Mouse (Mus musculus): Measurements from ENCODE around the gene Mrrf. TPM values are rescaled to one million over a fixed set of nuclear protein-coding genes. Genes with fewer than 3 reads are reported as not detected.
"Not testable (repeated sequence)": the region's sequence is repeated elsewhere in the genome, so short reads cannot be mapped to it uniquely, and the experiment has no call there.

Gene Mrrf
- total RNA-seq, 2 experiments from 2014 or later = 15.8 to 16.7 TPM

GRCm38 (mm10) chr2:36103069-36103554 lies 33.1 kb upstream of the Mrrf start:
- H3K4me3 ChIP-seq = peak overlapping the region; percentile 78
- H3K27ac ChIP-seq = peak overlapping the region; percentile 48
- intact Hi-C loops (cut with DNase I) = no loop called here
- DNase-seq = no peak
- no peak for TF ChIP-seq CTCF (IDR thresholded peaks at IDR 0.05)

- Histone ChIP-seq H3K4me3 (peak overlapping the region; percentile 78), H3K27ac (peak overlapping the region; percentile 48)
- no peak for DNase-seq
- TF ChIP-seq CTCF (IDR thresholded peaks at IDR 0.05) = no peak
- intact Hi-C loops (cut with DNase I) = no loop called here
These were observed 32.4 kb upstream of the Mrrf start for GRCm38 (mm10) chr2:36103555-36104367.

GRCm38 (mm10) chr2:36104436-36104955 lies 31.7 kb upstream of the Mrrf start:
- H3K27ac ChIP-seq = peak overlapping the region; percentile 75
- DNase-seq = peak; percentile 24
- no peak for TF ChIP-seq CTCF (IDR thresholded peaks at IDR 0.05)
- H3K4me3 ChIP-seq = peak overlapping the region; percentile 78
- intact Hi-C loops (cut with DNase I) = no loop called here

- intact Hi-C loops (cut with DNase I) = no loop called here
- DNase-seq = peak; percentile 34
- peak within 1 kb of the TSS; percentile 78 for H3K4me3 ChIP-seq
- no peak for TF ChIP-seq CTCF (IDR thresholded peaks at IDR 0.05)
- H3K27ac ChIP-seq = peak within 1 kb of the TSS; percentile 75
These were observed 31.0 kb upstream of the Mrrf start, which contains the start of gene Lhx6 for GRCm38 (mm10) chr2:36104956-36105741. Gene Lhx6 (minus strand): TSS chr2:36105408.

- no peak for DNase-seq
- no peak for TF ChIP-seq CTCF (IDR thresholded peaks at IDR 0.05)
- intact Hi-C loops (cut with DNase I) = no loop called here
These were observed 27.6 kb upstream of the Mrrf start for GRCm38 (mm10) chr2:36108615-36109014.

GRCm38 (mm10) chr2:36112632-36113031 lies 23.6 kb upstream of the Mrrf start:
- DNase-seq = no peak
- Histone ChIP-seq H3K27ac (no peak overlapping the region), H3K4me3 (no peak overlapping the region)
- 0 out of 2 replicates have a peak, but pooled peaks have one; percentile 4 for TF ChIP-seq CTCF (IDR thresholded peaks at IDR 0.05)
- intact Hi-C loops (cut with DNase I) = no loop called here

More at GRCm38 (mm10) chr2:36108615-36109014, 27.6 kb upstream of the Mrrf start:
- no peak overlapping the region for H3K27ac ChIP-seq
- H3K4me3 ChIP-seq = no peak overlapping the region

- no peak for TF ChIP-seq CTCF (IDR thresholded peaks at IDR 0.05)
- intact Hi-C loops (cut with DNase I) = no loop called here
- Histone ChIP-seq H3K4me3 (no peak overlapping the region), H3K27ac (no peak overlapping the region; the same call in 1 of the 2 replicates)
- DNase-seq = no peak
These were observed 9.3 kb upstream of the Mrrf start for GRCm38 (mm10) chr2:36126795-36127429.

- DNase-seq = no peak
- Histone ChIP-seq H3K27ac (peak overlapping the region; percentile 63), H3K4me3 (no peak overlapping the region)
- intact Hi-C loops (cut with DNase I) = no loop called here
- no peak for TF ChIP-seq CTCF (IDR thresholded peaks at IDR 0.05)
These were observed 8.2 kb upstream of the Mrrf start for GRCm38 (mm10) chr2:36127973-36128372.

GRCm38 (mm10) chr2:36129051-36129450 lies 7.1 kb upstream of the Mrrf start:
- TF ChIP-seq CTCF (IDR thresholded peaks at IDR 0.05) = no peak
- no peak for DNase-seq
- intact Hi-C loops (cut with DNase I) = no loop called here
- Histone ChIP-seq H3K4me3 (no peak overlapping the region), H3K27ac (peak overlapping the region; percentile 60)

- H3K27ac ChIP-seq = peak overlapping the region; percentile 97
- intact Hi-C loops (cut with DNase I) = loop anchor here (5.0 kb wide), 1 partner anchor 89 kb away; the partner anchor contains the start of genes Morn5 and Ndufa8
- peak overlapping the region; percentile 92 for H3K4me3 ChIP-seq
- DNase-seq = no peak
- TF ChIP-seq CTCF (IDR thresholded peaks at IDR 0.05) = no peak
These were observed 302 bp upstream of the Mrrf start for GRCm38 (mm10) chr2:36135887-36136286.

- no peak for DNase-seq
- Histone ChIP-seq H3K27ac (peak overlapping the region; percentile 67), H3K4me3 (no peak overlapping the region; the same call in 1 of the 2 replicates)
- intact Hi-C loops (cut with DNase I) = loop anchor here (5.0 kb wide), 1 partner anchor 92 kb away; the partner anchor contains the start of genes Morn5 and Ndufa8
- no peak for TF ChIP-seq CTCF (IDR thresholded peaks at IDR 0.05)
These were observed 2.9 kb downstream of the Mrrf start for GRCm38 (mm10) chr2:36139096-36139495.

- Histone ChIP-seq H3K4me3 (no peak overlapping the region), H3K27ac (no peak overlapping the region)
- TF ChIP-seq CTCF (IDR thresholded peaks at IDR 0.05) = no peak
- intact Hi-C loops (cut with DNase I) = no loop called here
- DNase-seq = no peak
These were observed 12.7 kb downstream of the Mrrf start for GRCm38 (mm10) chr2:36148876-36149365.

GRCm38 (mm10) chr2:36152401-36152800 lies 16.2 kb downstream of the Mrrf start:
- intact Hi-C loops (cut with DNase I); H3K4me3 ChIP-seq; DNase-seq; H3K27ac ChIP-seq: not testable (repeated sequence)
